Mouse (Mus musculus) naive thymus-derived CD4-positive, alpha-beta T cell, adult 5 months (primary cell): ENCODE results near the gene Gm1527. TPM values are rescaled to one million over a fixed set of nuclear protein-coding genes. Genes with fewer than 3 reads are reported as not detected.

Experiments used
- polyA plus RNA-seq: library from polyadenylated mRNA; unstranded; fragments of 100-300 nt; shearing (Covaris generic); gene quantifications from one replicate; pipeline ENCODE4 v1.2.1, GENCODE M21; 2017

Gm1527 gene
- polyA plus RNA-seq = not detected

GRCm38 (mm10) chr3:28892317-28892716 lies at the start of gene Gm1527:
Gm1527 (plus strand) TSS chr3:28892617.

Other genes starting within 250 kb of the Gm1527 start
- not detected for gene Slc2a2, start 194.7 kb upstream of the Gm1527 start, polyA plus RNA-seq
- gene Eif5a2, start 111.3 kb upstream of the Gm1527 start, polyA plus RNA-seq = 4.7 TPM
- 374 TPM for gene Rpl22l1, start 87.2 kb upstream of the Gm1527 start, polyA plus RNA-seq
- gene Egfem1, start 189.4 kb downstream of the Gm1527 start, polyA plus RNA-seq = not detected